Mouse (Mus musculus) lung, embryonic 16.5 days (tissue): ENCODE data around the gene Nol11. TPM values are rescaled to one million over a fixed set of nuclear protein-coding genes. Genes with fewer than 3 reads are reported as not detected.

Source experiments
- ATAC-seq: fragments of 200-750 bp; cut with Nextera tagmentation; 2 replicates; pipeline ENCODE4 v1.8.0; 2017; ENCODE audit warnings: low read depth, mild to moderate bottlenecking, moderate library complexity
- H3K27ac ChIP-seq: fragments of 300-500 bp; sonication (generic); 2 replicates; pipeline ENCODE4 v1.5.1; 2014; ENCODE audit warnings: mild to moderate bottlenecking, control low read depth, low read length
- H3K27me3 ChIP-seq: fragments of 300-500 bp; sonication (generic); 2 replicates; pipeline ENCODE4 v1.6.1; 2014; ENCODE audit warnings: low read depth, low read length, mixed read lengths; ENCODE audit not compliant: control insufficient read depth, insufficient read depth
- H3K36me3 ChIP-seq: fragments of 300-500 bp; sonication (generic); 2 replicates; pipeline ENCODE4 v1.6.1; 2014; ENCODE audit warnings: low read length; ENCODE audit not compliant: control insufficient read depth, insufficient read depth
- H3K4me1 ChIP-seq: fragments of 300-500 bp; sonication (generic); replicated peaks from 2 replicates; pipeline ENCODE4 v1.6.1; 2014; ENCODE audit warnings: low read length, mixed read lengths; ENCODE audit not compliant: control insufficient read depth, insufficient read depth
- H3K4me2 ChIP-seq: fragments of 300-500 bp; sonication (generic); 2 replicates; pipeline ENCODE4 v1.6.1; 2014; ENCODE audit warnings: low read depth, low read length, control low read depth
- H3K4me3 ChIP-seq: fragments of 300-500 bp; sonication (generic); 2 replicates; pipeline ENCODE4 v1.5.1; 2014; ENCODE audit warnings: mild to moderate bottlenecking, low read length, control low read depth
- H3K9ac ChIP-seq: fragments of 300-500 bp; sonication (generic); 2 replicates; pipeline ENCODE4 v1.6.1; 2014; ENCODE audit warnings: low read length, control low read depth
- H3K9me3 ChIP-seq: fragments of 300-500 bp; sonication (generic); 2 replicates; pipeline ENCODE4 v1.6.1; 2016; ENCODE audit warnings: low read length; ENCODE audit not compliant: control insufficient read depth
- WGBS: fragments of 180-500 bp; shearing (Covaris S2); extraction: QIAGEN DNeasy Blood & Tissue Kit; methylation state at CpG from one replicate; pipeline ENCODE4 v1.1.7; 2014; 5-methylcytosine and 5-hydroxymethylcytosine counted together
- polyA plus RNA-seq: library from polyadenylated mRNA; unstranded; fragments of >200 nt; fragmentation: Nextera tagmentation; extraction: Ambion mirVana; gene quantifications from 2 replicates; pipeline ENCODE4 v1.2.1, GENCODE M21; 2015

Nol11 gene
- polyA plus RNA-seq = 47.1 and 49.4 TPM in 2 replicates

DNA sequence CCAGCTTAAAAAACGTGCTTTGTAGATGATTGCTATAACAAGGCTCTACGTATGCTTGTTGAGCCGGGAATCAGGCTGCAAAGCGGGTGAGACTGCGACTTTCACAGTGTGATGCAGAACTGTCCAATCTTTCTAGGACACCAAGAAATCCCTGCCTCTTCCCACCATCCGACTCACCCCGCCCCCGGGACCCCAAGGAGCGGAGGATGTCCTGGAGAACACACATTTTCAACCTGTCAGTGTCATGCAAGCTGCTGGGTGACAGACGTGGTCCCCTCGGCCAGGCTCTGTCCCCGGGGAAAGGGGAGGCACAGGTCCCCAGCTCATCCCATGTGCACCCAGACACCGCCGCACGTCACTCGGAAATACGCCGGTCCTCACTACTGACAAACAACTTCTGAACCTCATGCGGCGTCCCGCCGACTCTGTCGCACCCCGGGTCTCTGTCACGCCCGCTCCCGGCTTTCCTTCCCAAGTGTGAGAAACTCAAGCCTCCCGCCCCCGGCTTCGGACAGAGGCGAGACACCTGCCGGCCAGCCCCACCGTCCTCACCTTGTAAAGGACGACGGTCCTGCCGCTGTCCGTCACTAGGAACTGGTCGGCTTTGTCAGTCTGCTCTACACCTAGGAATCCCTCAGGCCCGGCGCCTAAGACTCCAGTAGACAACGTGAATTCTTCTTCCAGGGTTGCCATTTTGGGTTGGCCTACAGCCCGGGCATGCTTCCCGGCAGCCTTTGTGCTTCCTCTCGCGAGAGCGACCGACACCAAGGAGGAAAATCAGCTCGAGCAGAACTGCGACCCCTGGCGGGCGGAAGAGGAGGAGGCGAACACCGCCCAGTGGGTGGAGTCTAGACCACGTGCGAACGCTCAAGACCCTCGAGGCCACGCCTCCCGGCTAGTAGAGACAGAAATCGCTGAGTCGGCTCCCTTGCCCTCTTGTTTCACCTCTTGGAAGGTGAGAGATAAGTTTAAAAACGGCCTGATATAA, at the start of gene Nol11:
Gene Nol11 (minus strand): TSS at position 817 of the 988 bp plus-strand sequence.
- peak within 1 kb of the TSS; percentile 74 for H3K27ac ChIP-seq
- no peaks in the 10 kb centered on the region for H3K9me3 ChIP-seq
- peak within 1 kb of the TSS; percentile 82 for H3K4me2 ChIP-seq
- WGBS = under 1% methylated on average over 62 of the region's 62 CpGs
- peak within 1 kb of the TSS; percentile 87 for H3K4me3 ChIP-seq
- peaks cover 4% of the 10 kb centered on the region; the same call in 1 of the 2 replicates for H3K4me1 ChIP-seq
- peak within 1 kb of the TSS; percentile 89 for H3K9ac ChIP-seq
- no peaks in the 10 kb centered on the region for H3K27me3 ChIP-seq
- H3K36me3 ChIP-seq = peaks cover 10% of the 10 kb centered on the region
- peak; percentile 98 for ATAC-seq

DNA sequence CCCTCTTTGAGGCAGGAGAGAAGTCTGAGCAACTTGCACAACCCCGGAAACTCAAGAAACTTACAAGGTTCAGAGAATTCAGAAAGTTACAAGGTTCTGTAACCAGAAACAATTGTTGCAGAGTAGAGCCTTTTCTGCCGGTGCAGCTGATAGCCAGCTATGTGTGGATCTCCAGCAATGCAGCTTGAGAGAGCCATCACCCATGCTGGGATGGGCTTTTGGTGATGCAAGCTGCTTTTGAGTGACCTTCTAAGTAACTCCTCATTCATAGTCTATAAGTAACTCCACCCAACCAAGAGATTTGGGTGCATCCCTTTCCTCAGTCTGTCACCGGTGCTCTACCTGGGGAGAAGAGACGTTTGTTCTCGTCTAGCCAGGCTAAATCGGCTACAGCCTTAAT, 49.3 kb upstream of the Nol11 start:
- no peak for ATAC-seq
- no peak overlapping the region for H3K9ac ChIP-seq
- no peaks in the 10 kb centered on the region for H3K27me3 ChIP-seq
- H3K4me3 ChIP-seq = no peak overlapping the region
- H3K36me3 ChIP-seq = no peaks in the 10 kb centered on the region; the same call in 1 of the 2 replicates
- H3K4me2 ChIP-seq = no peak overlapping the region
- no peaks in the 10 kb centered on the region for H3K9me3 ChIP-seq
- no peaks in the 10 kb centered on the region for H3K4me1 ChIP-seq
- WGBS = 87% methylated on average over 6 of the region's 6 CpGs
- H3K27ac ChIP-seq = no peak overlapping the region

DNA sequence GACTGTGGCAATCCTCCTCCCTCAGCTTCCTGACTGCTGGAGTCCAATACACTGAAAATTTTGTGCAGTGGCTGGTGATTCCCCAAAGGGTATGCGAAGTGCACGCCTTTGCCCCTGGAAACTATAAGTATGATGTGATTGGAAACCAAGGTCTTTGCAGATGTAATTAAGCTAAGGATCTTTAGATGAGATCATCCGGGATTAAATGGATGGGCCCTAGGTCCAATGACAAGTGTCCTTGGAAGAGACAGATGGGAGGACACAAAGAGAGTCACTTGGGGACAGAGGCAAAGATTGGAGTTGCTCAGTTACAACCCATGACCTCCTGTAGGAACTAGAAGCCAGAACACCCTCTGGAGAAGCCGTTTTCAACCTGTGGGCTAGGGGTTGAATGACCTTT, 48.4 kb upstream of the Nol11 start:
- ATAC-seq = no peak
- no peaks in the 10 kb centered on the region for H3K9me3 ChIP-seq
- H3K27ac ChIP-seq = no peak overlapping the region
- no peak overlapping the region for H3K4me3 ChIP-seq
- H3K9ac ChIP-seq = no peak overlapping the region
- H3K36me3 ChIP-seq = no peaks in the 10 kb centered on the region; the same call in 1 of the 2 replicates
- H3K27me3 ChIP-seq = no peaks in the 10 kb centered on the region
- 89% methylated on average over 4 of the region's 4 CpGs for WGBS
- no peak overlapping the region for H3K4me2 ChIP-seq
- H3K4me1 ChIP-seq = no peaks in the 10 kb centered on the region

- WGBS = 85% methylated on average over 5 of the region's 5 CpGs
- Histone ChIP-seq H3K9ac (no peak overlapping the region), H3K9me3 (no peaks in the 10 kb centered on the region), H3K27ac (no peak overlapping the region), H3K4me3 (no peak overlapping the region), H3K4me2 (no peak overlapping the region), H3K27me3 (no peaks in the 10 kb centered on the region), H3K36me3 (no peaks in the 10 kb centered on the region; the same call in 1 of the 2 replicates), H3K4me1 (no peaks in the 10 kb centered on the region)
- no peak for ATAC-seq
Observed at GRCm38 (mm10) chr11:107233252-107233890, 44.2 kb upstream of the Nol11 start.

DNA sequence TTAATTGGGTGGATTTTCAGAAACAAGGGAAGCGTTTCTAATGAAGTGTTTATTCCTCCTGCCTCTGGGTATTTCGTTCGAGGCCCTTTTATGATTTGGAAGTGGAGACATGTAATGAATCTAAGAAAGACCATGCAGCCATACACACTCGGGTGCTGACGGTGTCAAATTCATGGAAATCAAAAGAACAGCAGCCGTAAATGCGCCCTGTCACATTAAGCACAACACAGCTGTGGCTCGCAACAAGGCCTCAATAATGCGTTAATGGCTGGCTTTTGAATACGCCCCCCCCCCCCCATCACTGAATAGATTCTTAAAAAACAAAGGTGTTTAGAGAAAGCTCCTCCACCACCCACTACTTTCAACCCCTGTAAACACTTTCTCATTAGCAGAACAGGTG, 40.9 kb upstream of the Nol11 start:
- Histone ChIP-seq H3K4me2 (no peak overlapping the region), H3K9ac (no peak overlapping the region), H3K36me3 (no peaks in the 10 kb centered on the region; the same call in 1 of the 2 replicates), H3K4me1 (no peaks in the 10 kb centered on the region), H3K27ac (no peak overlapping the region), H3K9me3 (no peaks in the 10 kb centered on the region), H3K4me3 (no peak overlapping the region), H3K27me3 (no peaks in the 10 kb centered on the region)
- no peak for ATAC-seq
- WGBS = 75% methylated on average over 10 of the region's 10 CpGs

DNA sequence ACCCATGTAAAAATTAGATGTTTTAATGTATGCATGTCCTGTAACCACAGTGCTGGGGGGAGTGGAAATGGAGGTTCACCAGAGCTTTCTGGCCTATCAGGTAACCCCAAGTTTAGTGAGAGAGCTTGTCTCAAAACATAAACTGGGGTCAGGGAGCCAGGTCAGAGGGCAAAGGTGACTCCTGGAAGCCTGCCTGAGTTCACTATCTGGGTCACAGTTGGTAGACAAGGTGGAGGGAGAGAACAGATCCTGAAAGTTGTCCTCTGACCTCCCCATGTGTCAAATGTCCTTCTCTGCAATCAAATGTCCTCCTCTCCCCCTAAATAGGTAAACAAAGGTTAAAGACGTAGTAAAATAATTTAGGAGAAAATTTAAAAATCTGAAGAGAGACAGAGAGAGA, 37.2 kb upstream of the Nol11 start:
- H3K36me3 ChIP-seq = no peaks in the 10 kb centered on the region
- whole genome bisulfite sequencing = 80% methylated on average over 1 of the region's 1 CpGs
- H3K4me2 ChIP-seq = no peak overlapping the region
- no peaks in the 10 kb centered on the region; the same call in 1 of the 2 replicates for H3K4me1 ChIP-seq
- H3K27ac ChIP-seq = no peak overlapping the region
- no peak for ATAC-seq
- H3K27me3 ChIP-seq = no peaks in the 10 kb centered on the region
- H3K9ac ChIP-seq = no peak overlapping the region
- H3K9me3 ChIP-seq = no peaks in the 10 kb centered on the region
- H3K4me3 ChIP-seq = no peak overlapping the region

DNA sequence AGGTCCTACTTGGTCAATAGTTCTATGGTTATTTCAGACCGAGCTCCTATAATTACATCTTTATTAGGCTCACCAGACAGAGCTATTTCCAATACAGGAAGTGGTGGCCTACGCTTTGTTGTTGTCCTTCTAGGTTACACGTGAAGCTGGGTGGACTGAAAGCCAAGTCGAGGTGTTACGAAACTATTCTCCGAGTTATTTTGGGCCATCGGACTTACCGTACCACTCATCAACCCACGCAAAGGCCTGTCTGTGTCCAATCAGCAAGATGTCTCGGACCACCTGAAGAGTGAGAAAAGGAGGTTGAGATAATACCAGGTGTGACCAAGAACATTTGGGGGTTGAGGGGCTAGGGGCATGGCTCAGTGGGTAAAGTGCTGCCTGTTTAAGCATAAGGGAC, 36.8 kb upstream of the Nol11 start:
- WGBS = 87% methylated on average over 10 of the region's 10 CpGs
- Histone ChIP-seq H3K4me3 (no peak overlapping the region), H3K27ac (no peak overlapping the region), H3K4me2 (no peak overlapping the region), H3K9ac (no peak overlapping the region), H3K4me1 (no peaks in the 10 kb centered on the region; the same call in 1 of the 2 replicates), H3K9me3 (no peaks in the 10 kb centered on the region), H3K27me3 (no peaks in the 10 kb centered on the region), H3K36me3 (no peaks in the 10 kb centered on the region)
- ATAC-seq = no peak

DNA sequence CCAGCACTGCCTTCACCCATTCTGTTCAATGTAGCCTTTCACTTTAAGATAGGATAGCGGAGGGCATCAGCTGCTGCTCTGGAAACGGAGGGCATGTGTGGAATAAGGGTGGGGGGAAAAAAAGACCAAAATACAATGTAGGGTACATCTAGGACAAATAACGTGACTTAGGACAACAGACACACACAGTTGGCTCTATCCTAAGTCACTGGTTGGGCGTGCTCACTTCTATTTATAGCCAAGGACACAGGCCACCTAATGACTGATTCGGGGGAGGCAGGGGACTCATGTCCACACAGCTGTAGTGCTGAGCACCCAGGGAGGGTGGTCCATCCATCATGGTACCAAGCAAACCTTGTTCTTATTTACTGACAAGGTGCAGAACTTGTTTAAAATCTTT, 36.1 kb upstream of the Nol11 start:
- no peaks in the 10 kb centered on the region for H3K27me3 ChIP-seq
- 72% methylated on average over 5 of the region's 5 CpGs for WGBS
- H3K27ac ChIP-seq = no peak overlapping the region
- H3K36me3 ChIP-seq = no peaks in the 10 kb centered on the region
- H3K4me1 ChIP-seq = no peaks in the 10 kb centered on the region; the same call in 1 of the 2 replicates
- ATAC-seq = no peak; the same call in 1 of the 2 replicates
- no peak overlapping the region for H3K4me2 ChIP-seq
- no peaks in the 10 kb centered on the region for H3K9me3 ChIP-seq
- H3K4me3 ChIP-seq = no peak overlapping the region
- no peak overlapping the region for H3K9ac ChIP-seq

- WGBS = 51% methylated on average over 8 of the region's 8 CpGs
Observed at GRCm38 (mm10) chr11:107223667-107224214, 34.6 kb upstream of the Nol11 start.

More at GRCm38 (mm10) chr11:107223667-107224214, 34.6 kb upstream of the Nol11 start:
- Histone ChIP-seq H3K36me3 (no peaks in the 10 kb centered on the region), H3K4me1 (no peaks in the 10 kb centered on the region; the same call in 1 of the 2 replicates), H3K9me3 (no peaks in the 10 kb centered on the region), H3K27me3 (no peaks in the 10 kb centered on the region), H3K4me3 (no peak overlapping the region), H3K9ac (no peak overlapping the region), H3K27ac (peak overlapping the region; percentile 34; the same call in 1 of the 2 replicates), H3K4me2 (no peak overlapping the region)
- ATAC-seq = no peak
